In genomic region chr15:99596056-99596687, GRCm38 (mm10) we compare ENCODE assay signal across 9 mouse cellular contexts. TPM values are rescaled to one million over a fixed set of nuclear protein-coding genes. Genes with fewer than 3 reads are reported as not detected.
A peak's percentile ranks its signal among the peaks of the same experiment; 100 is the strongest.
DNase-seq lines count a peak whose midpoint lies in the region; ATAC-seq lines count a peak whose summit lies in the region.
"Had no signal": no experiment of that assay in that cellular context is flagged by ENCODE, and none has a peak within 500 bp of the region (broad histone marks: within the 10 kb centered on the region; RNA-seq: fewer than 3 reads in every experiment).

No protein-coding gene starts in this region.

- H3K27me3 ChIP-seq in forebrain, embryonic 10.5 days (ENCODE audit: poor library complexity, severe bottlenecking) = peaks cover 91% of the 10 kb centered on the region
- H3K27me3 ChIP-seq in heart, embryonic 16.5 days (ENCODE audit: control insufficient read depth, insufficient read depth, low read length) = peaks cover 68% of the 10 kb centered on the region
- peaks cover 93% of the 10 kb centered on the region for H3K27me3 ChIP-seq in liver, embryonic 13.5 days
- H3K27me3 ChIP-seq in neural tube, embryonic 11.5 days (ENCODE audit: control insufficient read depth, insufficient read depth, low read length) = peaks cover 29% of the 10 kb centered on the region
- peaks cover 65% of the 10 kb centered on the region for H3K27me3 ChIP-seq in stomach, embryonic 16.5 days (ENCODE audit: control insufficient read depth, insufficient read depth, low read length)

- no peak overlapping the region for H3K27ac ChIP-seq in forebrain, embryonic 10.5 days
- H3K27ac ChIP-seq in heart, embryonic 16.5 days (ENCODE audit: low read length) = no peak overlapping the region
- no peak overlapping the region for H3K27ac ChIP-seq in liver, embryonic 13.5 days
- H3K27ac ChIP-seq in neural tube, embryonic 11.5 days (ENCODE audit: low read depth, low read length) = no peak overlapping the region
- H3K27ac ChIP-seq in stomach, embryonic 16.5 days (ENCODE audit: low read length) = no peak overlapping the region
- H3K27ac ChIP-seq: heart, embryonic 13.5 days had no signal

- no peak overlapping the region for H3K4me2 ChIP-seq in heart, embryonic 16.5 days (ENCODE audit: low read depth, low read length)
- H3K4me2 ChIP-seq in liver, embryonic 13.5 days = no peak overlapping the region
- H3K4me2 ChIP-seq in neural tube, embryonic 11.5 days (ENCODE audit: low read depth) = no peak overlapping the region
- H3K4me2 ChIP-seq in stomach, embryonic 16.5 days (ENCODE audit: low read depth, low read length) = no peak overlapping the region
- H3K4me2 ChIP-seq: heart, embryonic 13.5 days had no signal

- no peak overlapping the region for H3K9ac ChIP-seq in heart, embryonic 16.5 days (ENCODE audit: low read length)
- H3K9ac ChIP-seq in liver, embryonic 13.5 days = no peak overlapping the region
- H3K9ac ChIP-seq in neural tube, embryonic 11.5 days (ENCODE audit: low read length) = no peak overlapping the region
- no peak overlapping the region for H3K9ac ChIP-seq in stomach, embryonic 16.5 days (ENCODE audit: low read length)
- H3K9ac ChIP-seq: heart, embryonic 13.5 days had no signal

- peak; percentile 76 for ATAC-seq in heart, embryonic 16.5 days (replicated peaks; ENCODE audit: extremely low read depth, insufficient read depth, low FRiP score)
- ATAC-seq in liver, embryonic 13.5 days (ENCODE audit: low read depth) = peak; percentile 74
- peak; percentile 80 for ATAC-seq in neural tube, embryonic 11.5 days (ENCODE audit: insufficient read depth, low FRiP score, low TSS enrichment)
- peak; percentile 78 for ATAC-seq in stomach, embryonic 16.5 days (ENCODE audit: insufficient read depth, low FRiP score)

- WGBS in forebrain, embryonic 10.5 days = under 1% methylated on average over 7 of the region's 7 CpGs
- WGBS in heart, embryonic 16.5 days = 1% methylated on average over 7 of the region's 7 CpGs
- 0% methylated on average over 7 of the region's 7 CpGs for WGBS in liver, embryonic 13.5 days (ENCODE audit: insufficient replicate concordance)
- under 1% methylated on average over 7 of the region's 7 CpGs for WGBS in neural tube, embryonic 11.5 days
- under 1% methylated on average over 7 of the region's 7 CpGs for WGBS in stomach, embryonic 16.5 days

- H3K9me3 ChIP-seq in forebrain, embryonic 10.5 days = no peaks in the 10 kb centered on the region
- H3K9me3 ChIP-seq in heart, embryonic 16.5 days (replicated peaks; ENCODE audit: control insufficient read depth, low read length) = no peaks in the 10 kb centered on the region
- H3K9me3 ChIP-seq in liver, embryonic 13.5 days (replicated peaks) = no peaks in the 10 kb centered on the region
- no peaks in the 10 kb centered on the region for H3K9me3 ChIP-seq in neural tube, embryonic 11.5 days (ENCODE audit: control insufficient read depth, low read length)
- no peaks in the 10 kb centered on the region for H3K9me3 ChIP-seq in stomach, embryonic 16.5 days (replicated peaks; ENCODE audit: control insufficient read depth, low read length)
- H3K9me3 ChIP-seq: heart, embryonic 13.5 days had no signal

- peaks cover 48% of the 10 kb centered on the region for H3K4me1 ChIP-seq in forebrain, embryonic 10.5 days
- 0 out of 2 replicates have a peak, but pooled peaks cover 2% of the 10 kb centered on the region for H3K4me1 ChIP-seq in heart, embryonic 16.5 days (ENCODE audit: control insufficient read depth, insufficient read depth, low read length)
- 0 out of 2 replicates have a peak, but pooled peaks cover 3% of the 10 kb centered on the region for H3K4me1 ChIP-seq in liver, embryonic 13.5 days (replicated peaks)
- H3K4me1 ChIP-seq in neural tube, embryonic 11.5 days (ENCODE audit: control insufficient read depth, insufficient read depth, low read length) = peaks cover 12% of the 10 kb centered on the region
- H3K4me1 ChIP-seq in stomach, embryonic 16.5 days (ENCODE audit: control insufficient read depth, insufficient read depth, low read length) = peaks cover 3% of the 10 kb centered on the region; the same call in 1 of the 2 replicates

- peak; percentile 64 to 78 for DNase-seq in CD8-positive naive resting alpha-beta T cell, adult 2 months (ENCODE audit: low read depth in 2 of 2, low spot score in 2 of 2)
- DNase-seq in c-Kit-negative CD71-positive TER-119-positive erythroid progenitor cells, embryonic 14.5 days (ENCODE audit: low read depth, low spot score) = peak; percentile 56
- DNase-seq in forebrain, embryonic 10.5 days (ENCODE audit: extremely low spot score, low spot score) = peak; percentile 92
- peak; percentile 82 to 83 for DNase-seq in kidney, postnatal 25 days
- DNase-seq in liver, embryonic 13.5 days = peak; percentile 58
- peak; percentile 90 for DNase-seq in neural tube, embryonic 11.5 days (ENCODE audit: low spot score)

- H3K4me3 ChIP-seq in forebrain, embryonic 10.5 days = no peak overlapping the region
- H3K4me3 ChIP-seq in heart, embryonic 16.5 days (ENCODE audit: low read length) = no peak overlapping the region
- no peak overlapping the region for H3K4me3 ChIP-seq in liver, embryonic 13.5 days (replicated peaks)
- H3K4me3 ChIP-seq in neural tube, embryonic 11.5 days (ENCODE audit: low read depth, low read length) = no peak overlapping the region
- no peak overlapping the region for H3K4me3 ChIP-seq in stomach, embryonic 16.5 days (replicated peaks; ENCODE audit: low read length)
- H3K4me3 ChIP-seq: heart, embryonic 13.5 days had no signal

- no peaks in the 10 kb centered on the region for H3K36me3 ChIP-seq in forebrain, embryonic 10.5 days (replicated peaks)
- H3K36me3 ChIP-seq in heart, embryonic 16.5 days (ENCODE audit: control insufficient read depth, insufficient read depth) = no peaks in the 10 kb centered on the region
- H3K36me3 ChIP-seq in liver, embryonic 13.5 days = no peaks in the 10 kb centered on the region
- H3K36me3 ChIP-seq in neural tube, embryonic 11.5 days (ENCODE audit: control insufficient read depth, insufficient read depth, low read length) = no peaks in the 10 kb centered on the region
- no peaks in the 10 kb centered on the region for H3K36me3 ChIP-seq in stomach, embryonic 16.5 days (ENCODE audit: control insufficient read depth, insufficient read depth, low read length)
- H3K36me3 ChIP-seq: heart, embryonic 13.5 days had no signal

RNA-seq across cellular contexts. Expression of gene Aqp6, which starts 5.0 kb away (rescaled TPM):
- polyA plus RNA-seq in forebrain, embryonic 10.5 days (2016; fragmentation: Nextera tagmentation; extraction: Ambion mirVana) = not detected in 2 replicates
- not detected in 2 replicates for polyA plus RNA-seq in heart, embryonic 16.5 days (2015; fragmentation: Nextera tagmentation; extraction: Ambion mirVana)
- polyA plus RNA-seq in liver, embryonic 13.5 days (2015; fragmentation: Nextera tagmentation; extraction: Ambion mirVana) = not detected in 2 replicates
- 0.64 and 0.66 TPM in 2 replicates for polyA plus RNA-seq in neural tube, embryonic 11.5 days (2014; fragmentation: Nextera tagmentation; extraction: Ambion mirVana)
- not detected in 2 replicates for polyA plus RNA-seq in stomach, embryonic 16.5 days (2015; fragmentation: Nextera tagmentation; extraction: Ambion mirVana)
- polyA plus RNA-seq: heart, embryonic 13.5 days had no signal

RNA-seq across cellular contexts. Expression of gene Aqp5, which starts 5.6 kb away (rescaled TPM):
- not detected in 2 replicates for polyA plus RNA-seq in forebrain, embryonic 10.5 days (2016; fragmentation: Nextera tagmentation; extraction: Ambion mirVana)
- 1.0 and 1.3 TPM in 2 replicates for polyA plus RNA-seq in heart, embryonic 16.5 days (2015; fragmentation: Nextera tagmentation; extraction: Ambion mirVana)
- polyA plus RNA-seq in liver, embryonic 13.5 days (2015; fragmentation: Nextera tagmentation; extraction: Ambion mirVana) = 0.08 and 0.24 TPM in 2 replicates
- polyA plus RNA-seq in neural tube, embryonic 11.5 days (2014; fragmentation: Nextera tagmentation; extraction: Ambion mirVana) = 0.27 and 0.59 TPM in 2 replicates
- 0.19 TPM in 1 of 2 replicates, not detected in the other for polyA plus RNA-seq in stomach, embryonic 16.5 days (2015; fragmentation: Nextera tagmentation; extraction: Ambion mirVana)

RNA-seq across cellular contexts. Expression of gene Aqp2, which starts 17.3 kb away (rescaled TPM):
- polyA plus RNA-seq in forebrain, embryonic 10.5 days (2016; fragmentation: Nextera tagmentation; extraction: Ambion mirVana) = not detected in 2 replicates
- polyA plus RNA-seq in heart, embryonic 16.5 days (2015; fragmentation: Nextera tagmentation; extraction: Ambion mirVana) = 0.09 TPM in 1 of 2 replicates, not detected in the other
- not detected in 2 replicates for polyA plus RNA-seq in liver, embryonic 13.5 days (2015; fragmentation: Nextera tagmentation; extraction: Ambion mirVana)
- not detected in 2 replicates for polyA plus RNA-seq in neural tube, embryonic 11.5 days (2014; fragmentation: Nextera tagmentation; extraction: Ambion mirVana)
- polyA plus RNA-seq in stomach, embryonic 16.5 days (2015; fragmentation: Nextera tagmentation; extraction: Ambion mirVana) = not detected in 2 replicates
- polyA plus RNA-seq: heart, embryonic 13.5 days had no signal

RNA-seq across cellular contexts. Expression of gene Racgap1, which starts 55.3 kb away (rescaled TPM):
- polyA plus RNA-seq in forebrain, embryonic 10.5 days (2016; fragmentation: Nextera tagmentation; extraction: Ambion mirVana) = 193 and 201 TPM in 2 replicates
- polyA plus RNA-seq in heart, embryonic 16.5 days (2015; fragmentation: Nextera tagmentation; extraction: Ambion mirVana) = 129 and 134 TPM in 2 replicates
- 69.2 and 80.8 TPM in 2 replicates for polyA plus RNA-seq in liver, embryonic 13.5 days (2015; fragmentation: Nextera tagmentation; extraction: Ambion mirVana)
- polyA plus RNA-seq in neural tube, embryonic 11.5 days (2014; fragmentation: Nextera tagmentation; extraction: Ambion mirVana) = 175 and 185 TPM in 2 replicates
- 112 and 116 TPM in 2 replicates for polyA plus RNA-seq in stomach, embryonic 16.5 days (2015; fragmentation: Nextera tagmentation; extraction: Ambion mirVana)
